Mouse (Mus musculus): Measurements from ENCODE around the gene Gfod1. TPM values are rescaled to one million over a fixed set of nuclear protein-coding genes. Genes with fewer than 3 reads are reported as not detected.

Gfod1 gene
- total and polyA plus RNA-seq, 3 experiments = 0.30 to 0.70 (median 0.36) TPM

- Histone ChIP-seq H3K4me1 (ENCODE audit: control insufficient read depth in 1 of 2, insufficient read depth in 2 of 2) (peaks cover 6 to 10% of the 10 kb centered on the region in 2 experiments; a peak in 2 of 4 replicates), H3K4me3 (replicated peaks in 1 of 3; ENCODE audit: low read depth in 2 of 3, low read length in 2 of 3, poor library complexity in 1 of 3) (no peak overlapping the region), H3K27ac (ENCODE audit: insufficient read depth, low read depth) (no peak overlapping the region), H3K79me2 (replicated peaks; ENCODE audit: control insufficient read depth, extremely low read depth, insufficient read depth, poor library complexity, severe bottlenecking) (no peaks in the 10 kb centered on the region), H3K36me3 (replicated peaks in 1 of 2; ENCODE audit: control insufficient read depth in 1 of 2, insufficient read depth in 1 of 2, low read length in 1 of 2) (peaks cover 4 to 32% of the 10 kb centered on the region in 2 experiments), H3K4me2 (ENCODE audit: insufficient read depth, low read depth, poor library complexity, severe bottlenecking) (no peak overlapping the region), H3K27me3 (replicated peaks) (no peaks in the 10 kb centered on the region), H3K9ac (ENCODE audit: insufficient read depth, low read depth) (no peak overlapping the region), H3K9me3 (replicated peaks; ENCODE audit: low read length) (no peaks in the 10 kb centered on the region)
- TF ChIP-seq ZNF384 (IDR thresholded peaks at IDR 0.05; ENCODE audit: low read depth, low read length) = no peak
- TF ChIP-seq CTCF (conservative IDR thresholded peaks at IDR 0.05 in 1 of 2, IDR thresholded peaks at IDR 0.05 in 1 of 2; ENCODE audit: low read depth in 2 of 2, low read length in 2 of 2) = no peak
- no peak for TF ChIP-seq ETS1 (conservative IDR thresholded peaks at IDR 0.05; ENCODE audit: low read depth, low read length)
- TF ChIP-seq IRF4 (IDR thresholded peaks at IDR 0.05; ENCODE audit: low read depth, low read length) = no peak
- TF ChIP-seq PAX5 (IDR thresholded peaks at IDR 0.05; ENCODE audit: low read length) = no peak
- TF ChIP-seq TCF12 (IDR thresholded peaks at IDR 0.05; ENCODE audit: low read depth, low read length) = no peak
- no peak for TF ChIP-seq SMC3 (IDR thresholded peaks at IDR 0.05; ENCODE audit: low read depth, low read length)
- no peak for TF ChIP-seq NRF1 (IDR thresholded peaks at IDR 0.05; ENCODE audit: low read depth, low read length)
- TF ChIP-seq JUND (conservative IDR thresholded peaks at IDR 0.05; ENCODE audit: low read depth, low read length) = no peak
- TF ChIP-seq UBTF (IDR thresholded peaks at IDR 0.05; ENCODE audit: low read depth, low read length) = no peak
- TF ChIP-seq MAZ (IDR thresholded peaks at IDR 0.05; ENCODE audit: low read depth, low read length) = no peak
- TF ChIP-seq CHD1 (IDR thresholded peaks at IDR 0.05; ENCODE audit: low read depth, low read length) = no peak
- TF ChIP-seq TBP (conservative IDR thresholded peaks at IDR 0.05; ENCODE audit: low read depth, low read length) = no peak
- TF ChIP-seq CHD2 (IDR thresholded peaks at IDR 0.05; ENCODE audit: low read length) = no peak
- TF ChIP-seq KAT2A (IDR thresholded peaks at IDR 0.05; ENCODE audit: insufficient replicate concordance, low read length) = no peak
- TF ChIP-seq BHLHE40 (IDR thresholded peaks at IDR 0.05; ENCODE audit: low read depth, low read length) = no peak
- no peak for TF ChIP-seq MEF2A (IDR thresholded peaks at IDR 0.05; ENCODE audit: borderline replicate concordance, low read depth, low read length)
- no peak for TF ChIP-seq MYC (IDR thresholded peaks at IDR 0.05; ENCODE audit: low read depth, low read length)
- TF ChIP-seq JUN (IDR thresholded peaks at IDR 0.05; ENCODE audit: insufficient read depth, low read depth, low read length) = no peak
- no peak for DNase-seq (ENCODE audit: extremely low read depth)
- in situ Hi-C loops (cut with MboI; ENCODE audit: low pct_ligation_motif_present, low pct_unique_long_range_greater_than_20kb, low sequenced_read_pairs) = no loop called here
- dilution Hi-C loops (cut with MboI; ENCODE audit: extremely low pct_ligation_motif_present, extremely low pct_unique_long_range_greater_than_20kb, low sequenced_read_pairs) = no loop called here
These were observed 157.3 kb downstream of the Gfod1 start for GRCm38 (mm10) chr13:43146515-43147258.

Other genes with a start within 250 kb of the Gfod1 start
- 19.5 and 20.3 TPM in 2 replicates for gene Tbc1d7, start 132.7 kb downstream of the Gfod1 start, total RNA-seq (2012; rRNA removed)
- gene Tbc1d7, start 132.7 kb downstream of the Gfod1 start, total RNA-seq (2014; rRNA removed) = 20.2 and 23.4 TPM in 2 replicates
- 32.9 and 37.3 TPM in 2 replicates for gene Tbc1d7, start 132.7 kb downstream of the Gfod1 start, polyA plus RNA-seq (2012; ENCODE audit: insufficient read length, low read depth)
- gene Sirt5, start 61.3 kb upstream of the Gfod1 start, total RNA-seq (2012; rRNA removed) = 6.3 and 8.2 TPM in 2 replicates
- 11.3 and 12.8 TPM in 2 replicates for gene Sirt5, start 61.3 kb upstream of the Gfod1 start, total RNA-seq (2014; rRNA removed)
- 9.3 and 11.3 TPM in 2 replicates for gene Sirt5, start 61.3 kb upstream of the Gfod1 start, polyA plus RNA-seq (2012; ENCODE audit: insufficient read length, low read depth)
- 165 and 167 TPM in 2 replicates for gene Nol7, start 94.2 kb upstream of the Gfod1 start, total RNA-seq (2012; rRNA removed)
- gene Nol7, start 94.2 kb upstream of the Gfod1 start, total RNA-seq (2014; rRNA removed) = 260 and 278 TPM in 2 replicates
- gene Nol7, start 94.2 kb upstream of the Gfod1 start, polyA plus RNA-seq (2012; ENCODE audit: insufficient read length, low read depth) = 317 and 329 TPM in 2 replicates
- 22.0 and 23.3 TPM in 2 replicates for gene Ranbp9, start 177.1 kb upstream of the Gfod1 start, total RNA-seq (2012; rRNA removed)
- 27.4 and 31.8 TPM in 2 replicates for gene Ranbp9, start 177.1 kb upstream of the Gfod1 start, total RNA-seq (2014; rRNA removed)
- gene Ranbp9, start 177.1 kb upstream of the Gfod1 start, polyA plus RNA-seq (2012; ENCODE audit: insufficient read length, low read depth) = 33.3 and 37.6 TPM in 2 replicates